Mouse (Mus musculus) myocyte (in vitro differentiated cells): Measurements from ENCODE around the gene Slc26a1. TPM values are rescaled to one million over a fixed set of nuclear protein-coding genes. Genes with fewer than 3 reads are reported as not detected.

Source experiments
- H3K27me3 ChIP-seq: one replicate; pipeline ENCODE4 v1.6.1; 2011; ENCODE audit not compliant: control insufficient read depth, insufficient read depth, insufficient read length
- H3K36me3 ChIP-seq: one replicate; pipeline ENCODE4 v1.6.1; 2011; ENCODE audit not compliant: control insufficient read depth, insufficient read depth
- H3K4me2 ChIP-seq: one replicate; pipeline ENCODE4 v1.6.1; 2011; ENCODE audit warnings: low read depth, control low read depth
- H3K4me3 ChIP-seq: one replicate; pipeline ENCODE4 v1.5.1; 2011; ENCODE audit warnings: mild to moderate bottlenecking, control low read depth, moderate library complexity
- H3K79me2 ChIP-seq: one replicate; pipeline ENCODE4 v1.6.1; 2011; ENCODE audit not compliant: control insufficient read depth, insufficient read depth
- H3ac ChIP-seq: one replicate; pipeline ENCODE4 v1.6.1; 2011; ENCODE audit not compliant: control insufficient read depth, insufficient read length
- CEBPB ChIP-seq: IDR thresholded peaks from 2 replicates; pipeline ENCODE4 v1.6.1; 2011; ENCODE audit warnings: mild to moderate bottlenecking, moderate library complexity; ENCODE audit not compliant: poor library complexity, insufficient read depth, severe bottlenecking
- E2F4 ChIP-seq: IDR thresholded peaks from one replicate; pipeline ENCODE4 v1.6.1; 2011; ENCODE audit warnings: mild to moderate bottlenecking, control low read depth, moderate library complexity; ENCODE audit not compliant: insufficient read depth
- MAX ChIP-seq: IDR thresholded peaks from one replicate; pipeline ENCODE4 v1.6.1; 2011; ENCODE audit warnings: low read depth, mild to moderate bottlenecking, control low read depth
- MYOD1 ChIP-seq, 3 experiments: IDR thresholded peaks; one replicate each; pipeline ENCODE4 v1.6.1; 2011; ENCODE audit warnings: control low read depth in 2 of 3, low read depth in 2 of 3, mild to moderate bottlenecking in 2 of 3, moderate library complexity in 1 of 3; ENCODE audit not compliant: insufficient read length in 2 of 3, control insufficient read depth in 1 of 3
- MYOG ChIP-seq, 3 experiments: IDR thresholded peaks; one replicate each; pipeline ENCODE4 v1.6.1; 2011; ENCODE audit warnings: control low read depth in 2 of 3, low read depth in 2 of 3, mild to moderate bottlenecking in 2 of 3; ENCODE audit not compliant: insufficient read length in 2 of 3, control insufficient read depth in 1 of 3, insufficient read depth in 1 of 3
- POLR2A ChIP-seq: IDR thresholded peaks from one replicate; pipeline ENCODE4 v1.6.1; 2011; ENCODE audit warnings: low read depth, mild to moderate bottlenecking, control low read depth, moderate library complexity; ENCODE audit not compliant: insufficient read length
- POLR2AphosphoS2 ChIP-seq: IDR thresholded peaks from one replicate; pipeline ENCODE4 v1.6.1; 2011; ENCODE audit warnings: low read depth, control low read depth; ENCODE audit not compliant: insufficient read length
- REST ChIP-seq: IDR thresholded peaks from one replicate; pipeline ENCODE4 v1.6.1; 2011; ENCODE audit warnings: mild to moderate bottlenecking, control low read depth, moderate library complexity; ENCODE audit not compliant: insufficient read depth, insufficient read length
- SRF ChIP-seq: IDR thresholded peaks from one replicate; pipeline ENCODE4 v1.6.1; 2011; ENCODE audit warnings: low read depth; ENCODE audit not compliant: control insufficient read depth, insufficient read length
- TCF12 ChIP-seq: IDR thresholded peaks from one replicate; pipeline ENCODE4 v1.6.1; 2011; ENCODE audit warnings: mild to moderate bottlenecking, control low read depth; ENCODE audit not compliant: poor library complexity, insufficient read depth, severe bottlenecking
- TCF3 ChIP-seq: IDR thresholded peaks from one replicate; pipeline ENCODE4 v1.6.1; 2011; ENCODE audit warnings: low read depth, control low read depth; ENCODE audit not compliant: insufficient read length
- USF1 ChIP-seq: IDR thresholded peaks from one replicate; pipeline ENCODE4 v1.6.1; 2011; ENCODE audit warnings: low read depth, mild to moderate bottlenecking, control low read depth, moderate library complexity
- polyA plus RNA-seq: library from polyadenylated mRNA; unstranded; fragments of >200 nt; fragmentation: generic; extraction: Trizol; gene quantifications from one replicate; pipeline ENCODE4 v1.2.1, GENCODE M21; 2012; ENCODE audit warnings: missing spikeins

The Slc26a1 gene
- polyA plus RNA-seq, result 0.13 TPM

DNA sequence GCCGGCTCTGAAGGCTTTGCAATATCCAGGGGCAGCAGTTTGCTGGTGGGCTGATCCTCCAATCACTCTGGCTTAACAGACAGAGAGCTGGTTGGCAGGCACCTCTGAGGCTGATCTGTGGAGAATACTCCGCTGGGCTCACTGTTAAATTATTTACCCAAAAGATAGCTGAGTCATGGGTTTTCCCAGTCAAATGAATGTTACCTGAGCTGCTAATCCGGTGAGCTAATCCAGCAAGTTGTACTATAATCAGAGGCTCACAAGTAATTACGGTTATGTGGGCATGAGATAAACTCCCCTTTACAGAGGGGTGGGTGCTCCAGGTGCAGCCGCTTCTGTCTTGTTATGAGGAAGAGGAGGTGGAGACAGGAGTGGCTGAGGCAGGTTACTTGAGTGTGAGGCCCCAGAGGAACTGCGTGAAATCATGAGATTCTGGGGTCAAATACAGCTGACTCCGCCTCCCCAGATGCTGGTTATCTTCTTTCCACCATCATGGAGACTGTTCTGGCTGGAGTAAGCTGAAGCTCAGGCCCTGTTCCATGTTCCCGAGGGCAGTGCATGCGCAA is at the start of gene Slc26a1:
TSS of gene Slc26a1 (minus strand) at position 319 of the 566 bp plus-strand sequence.
- no peak within 1 kb of the TSS for H3ac ChIP-seq
- H3K27me3 ChIP-seq, result no peaks in the 10 kb centered on the region
- TF ChIP-seq MAX, result no peak
- TF ChIP-seq POLR2AphosphoS2, result no peak
- no peak for TF ChIP-seq CEBPB
- TF ChIP-seq E2F4, result no peak
- TF ChIP-seq TCF3, result no peak
- no peak for TF ChIP-seq REST
- no peak for TF ChIP-seq MYOG (IDR thresholded peaks at IDR 0.05; ENCODE audit: control insufficient read depth in 1 of 3, insufficient read depth in 1 of 3, insufficient read length in 2 of 3, low read depth in 2 of 3)
- TF ChIP-seq TCF12, result no peak
- no peak for TF ChIP-seq POLR2A
- TF ChIP-seq MYOD1 (IDR thresholded peaks at IDR 0.05; ENCODE audit: control insufficient read depth in 1 of 3, insufficient read length in 2 of 3, low read depth in 2 of 3), result no peak
- TF ChIP-seq USF1, result no peak
- H3K4me2 ChIP-seq, result no peak within 1 kb of the TSS
- H3K36me3 ChIP-seq, result no peaks in the 10 kb centered on the region
- H3K4me3 ChIP-seq, result no peak within 1 kb of the TSS
- H3K79me2 ChIP-seq, result no peaks in the 10 kb centered on the region

DNA sequence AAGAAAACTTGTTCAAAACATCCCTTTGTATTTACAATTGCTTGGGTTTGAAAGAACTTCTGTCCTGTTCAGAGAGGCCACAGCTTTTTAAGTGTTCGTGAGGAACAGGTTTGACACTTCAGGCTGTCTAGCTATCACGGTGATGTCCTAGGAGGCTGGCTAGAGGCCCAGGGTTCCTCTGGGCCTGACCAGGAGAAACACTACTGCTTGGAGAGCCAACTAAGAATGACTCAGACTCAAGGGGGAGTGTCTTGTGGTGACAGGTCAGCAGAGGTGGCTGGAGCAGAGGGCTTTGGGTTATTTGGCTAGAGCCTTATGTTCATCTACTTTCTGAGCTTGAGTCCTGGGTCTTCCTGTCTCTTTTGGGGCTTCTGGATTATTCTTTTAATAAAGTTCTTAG is 48.6 kb upstream of the Slc26a1 start:
- Histone ChIP-seq H3K27me3 (no peaks in the 10 kb centered on the region), H3K79me2 (no peaks in the 10 kb centered on the region), H3K4me2 (no peak overlapping the region), H3K4me3 (no peak overlapping the region), H3K36me3 (no peaks in the 10 kb centered on the region), H3ac (no peak overlapping the region)
- TF ChIP-seq POLR2AphosphoS2 (no peak), MYOD1 (IDR thresholded peaks at IDR 0.05; ENCODE audit: control insufficient read depth in 1 of 3, insufficient read length in 2 of 3, low read depth in 2 of 3) (no peak), SRF (no peak), MAX (no peak), USF1 (no peak), POLR2A (no peak), TCF3 (no peak), MYOG (IDR thresholded peaks at IDR 0.05; ENCODE audit: control insufficient read depth in 1 of 3, insufficient read depth in 1 of 3, insufficient read length in 2 of 3, low read depth in 2 of 3) (no peak), TCF12 (no peak), E2F4 (no peak)

DNA sequence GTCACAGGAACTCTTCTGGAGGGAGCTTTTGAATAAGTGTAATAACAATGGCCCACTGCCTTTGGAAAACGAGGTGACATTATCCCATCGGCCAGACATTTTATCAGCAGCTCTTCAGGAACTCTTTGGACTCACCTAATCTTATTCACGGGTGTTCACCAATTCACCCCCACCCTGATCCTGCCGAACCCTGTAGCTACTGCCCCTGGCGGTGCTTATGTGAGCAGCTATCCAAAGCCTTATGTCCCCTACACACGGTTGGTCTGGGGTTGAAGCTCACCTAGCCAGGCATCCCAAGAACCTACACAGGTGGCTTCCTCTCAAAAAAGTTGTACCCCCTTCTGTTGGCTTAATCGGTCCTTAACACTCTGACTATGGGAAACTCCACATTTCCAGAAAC is 44.4 kb upstream of the Slc26a1 start:
- no peak for TF ChIP-seq TCF3
- TF ChIP-seq POLR2AphosphoS2, result no peak
- no peak for TF ChIP-seq POLR2A
- TF ChIP-seq E2F4, result no peak
- no peak for TF ChIP-seq SRF
- no peak for TF ChIP-seq USF1
- no peak for TF ChIP-seq MAX
- no peak for TF ChIP-seq MYOG (IDR thresholded peaks at IDR 0.05; ENCODE audit: control insufficient read depth in 1 of 3, insufficient read depth in 1 of 3, insufficient read length in 2 of 3, low read depth in 2 of 3)
- TF ChIP-seq CEBPB, result no peak
- TF ChIP-seq TCF12, result no peak
- no peak for TF ChIP-seq REST
- TF ChIP-seq MYOD1 (IDR thresholded peaks at IDR 0.05; ENCODE audit: control insufficient read depth in 1 of 3, insufficient read length in 2 of 3, low read depth in 2 of 3), result no peak
- no peaks in the 10 kb centered on the region for H3K36me3 ChIP-seq
- H3K27me3 ChIP-seq, result no peaks in the 10 kb centered on the region
- no peak overlapping the region for H3K4me2 ChIP-seq
- no peak overlapping the region for H3K4me3 ChIP-seq
- H3ac ChIP-seq, result no peak overlapping the region
- no peaks in the 10 kb centered on the region for H3K79me2 ChIP-seq

DNA sequence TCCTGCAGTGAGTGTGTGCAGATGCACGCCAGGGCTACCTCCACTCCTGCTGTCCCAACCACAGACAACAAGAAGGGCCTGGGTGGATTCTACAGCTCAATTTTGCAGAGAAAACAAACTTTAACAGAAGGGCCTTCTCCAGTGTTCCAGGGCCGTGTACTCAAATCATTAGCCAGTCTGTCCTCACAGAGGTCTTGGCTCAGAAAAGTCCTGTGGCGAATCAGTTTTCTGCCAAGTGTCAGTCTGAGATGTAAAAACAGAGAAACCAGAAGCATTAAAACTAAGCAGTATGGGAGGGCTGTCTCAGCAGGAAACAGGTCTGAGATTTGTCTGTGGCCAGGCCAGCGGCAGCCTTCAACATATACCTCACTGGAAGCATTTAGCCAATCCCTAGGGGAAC is 42.7 kb upstream of the Slc26a1 start:
- H3K27me3 ChIP-seq, result no peaks in the 10 kb centered on the region
- no peak for TF ChIP-seq POLR2A
- no peak for TF ChIP-seq MAX

DNA sequence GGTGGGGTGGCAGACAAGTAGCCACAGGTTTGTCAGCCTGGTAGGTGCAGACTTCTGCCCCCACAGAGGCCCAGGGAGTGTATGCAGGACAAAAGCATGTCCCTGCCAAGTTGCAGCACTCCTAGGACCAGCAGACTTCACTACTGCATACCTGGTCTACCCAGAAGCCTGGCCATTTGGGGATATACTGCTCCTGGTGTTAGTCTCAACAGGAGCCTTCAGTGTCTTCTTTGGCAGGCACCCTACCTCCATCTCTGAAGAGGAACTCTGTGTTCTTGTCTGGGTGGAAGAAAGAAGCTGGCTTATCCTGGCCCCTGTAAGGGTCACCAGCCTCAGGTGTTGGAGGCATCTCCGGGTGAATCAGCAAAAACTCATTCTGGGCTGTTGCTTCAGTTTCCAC is 40.6 kb upstream of the Slc26a1 start:
- H3K4me3 ChIP-seq, result no peak overlapping the region
- H3K27me3 ChIP-seq, result no peaks in the 10 kb centered on the region
- no peak overlapping the region for H3K4me2 ChIP-seq
- no peak overlapping the region for H3ac ChIP-seq
- TF ChIP-seq REST (no peak), MAX (no peak), E2F4 (no peak), MYOG (IDR thresholded peaks at IDR 0.05; ENCODE audit: control insufficient read depth in 1 of 3, insufficient read depth in 1 of 3, insufficient read length in 2 of 3, low read depth in 2 of 3) (no peak), POLR2AphosphoS2 (no peak), SRF (no peak), POLR2A (no peak), TCF3 (no peak), CEBPB (no peak), MYOD1 (IDR thresholded peaks at IDR 0.05; ENCODE audit: control insufficient read depth in 1 of 3, insufficient read length in 2 of 3, low read depth in 2 of 3) (no peak), TCF12 (no peak), USF1 (no peak)
- H3K36me3 ChIP-seq, result no peaks in the 10 kb centered on the region
- H3K79me2 ChIP-seq, result no peaks in the 10 kb centered on the region

More for the DNA sequence above, 42.7 kb upstream of the Slc26a1 start:
- no peak overlapping the region for H3K4me2 ChIP-seq
- no peaks in the 10 kb centered on the region for H3K36me3 ChIP-seq
- no peak overlapping the region for H3ac ChIP-seq
- no peak overlapping the region for H3K4me3 ChIP-seq
- H3K79me2 ChIP-seq, result no peaks in the 10 kb centered on the region
